In genomic region chr12:4359475-4359874, GRCm38 (mm10) we compare ENCODE assay signal across 18 mouse cellular contexts.
"Had no signal": no experiment of that assay in that cellular context is flagged by ENCODE, and none has a peak within 500 bp of the region (broad histone marks: within the 10 kb centered on the region; RNA-seq: fewer than 3 reads in every experiment).

No protein-coding gene starts in this region.

- H3K9me3 ChIP-seq: lung, embryonic 15.5 days; megakaryocyte, embryonic 14.5 days; midbrain, embryonic 12.5 days; neural tube, embryonic 12.5 days; stomach, embryonic 15.5 days had no signal

- H3K4me3 ChIP-seq: lung, embryonic 15.5 days; megakaryocyte, embryonic 14.5 days; midbrain, embryonic 12.5 days; myocyte; neural tube, embryonic 12.5 days; stomach, embryonic 15.5 days had no signal

- ATAC-seq: lung, postnatal 0 days; midbrain, embryonic 16.5 days had no signal

- H3K27me3 ChIP-seq: lung, embryonic 15.5 days; megakaryocyte, embryonic 14.5 days; midbrain, embryonic 12.5 days; neural tube, embryonic 12.5 days; stomach, embryonic 15.5 days had no signal

- H3K4me1 ChIP-seq: stomach, embryonic 15.5 days had no signal

- DNase-seq: lung, adult 2 months; lung, postnatal 14 days; lung, postnatal 36 days; midbrain, embryonic 14.5 days; right cerebral cortex, postnatal 14 days; thymus, adult 2 months; thymus, postnatal 25 days; thymus, postnatal 4 days had no signal

- H3K9ac ChIP-seq: lung, embryonic 15.5 days; midbrain, embryonic 12.5 days; neural tube, embryonic 12.5 days; stomach, embryonic 15.5 days had no signal

- H3K4me2 ChIP-seq: lung, embryonic 15.5 days; midbrain, embryonic 12.5 days; neural tube, embryonic 12.5 days; stomach, embryonic 15.5 days had no signal

- H3K27ac ChIP-seq: lung, embryonic 15.5 days; macrophage; midbrain, embryonic 12.5 days; neural tube, embryonic 12.5 days; stomach, embryonic 15.5 days; stomach, postnatal 0 days had no signal

- H3K36me3 ChIP-seq: lung, embryonic 15.5 days; midbrain, embryonic 12.5 days; neural tube, embryonic 12.5 days; stomach, embryonic 15.5 days had no signal
